Mouse (Mus musculus): Measurements from ENCODE around the gene Arhgap27.

The Arhgap27 gene

GRCm38 (mm10) chr11:103363214-103364148, at the start of gene Arhgap27:
Arhgap27 (minus strand) TSS chr11:103363692.
- DNase-seq (ENCODE audit: low read depth, low spot score): peak; percentile 60

DNA sequence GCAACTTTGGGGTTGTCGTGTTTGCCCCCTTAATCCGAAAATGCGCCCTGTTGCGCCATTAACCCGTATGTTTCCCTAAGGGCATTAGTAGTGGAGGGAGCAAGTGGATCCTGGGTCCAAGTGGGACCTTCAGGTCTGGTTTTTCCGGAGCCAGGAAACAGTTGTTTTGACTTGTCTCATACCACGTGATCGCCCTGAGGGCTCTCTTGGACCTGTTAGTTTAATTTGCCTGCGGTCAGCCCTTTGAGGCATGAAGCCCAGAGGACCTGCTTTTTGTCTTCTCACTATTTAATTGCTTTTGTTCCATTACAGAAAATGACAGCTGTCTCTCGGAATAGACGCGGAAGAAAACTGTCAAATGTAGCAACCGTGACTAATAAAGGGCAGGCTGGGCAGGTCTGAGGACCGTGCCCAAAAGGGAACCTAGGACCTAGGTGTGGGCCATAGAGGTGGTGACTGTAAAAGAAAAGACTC, 49.5 kb upstream of the Arhgap27 start:
- no peak for DNase-seq (ENCODE audit: low read depth, low spot score)

DNA sequence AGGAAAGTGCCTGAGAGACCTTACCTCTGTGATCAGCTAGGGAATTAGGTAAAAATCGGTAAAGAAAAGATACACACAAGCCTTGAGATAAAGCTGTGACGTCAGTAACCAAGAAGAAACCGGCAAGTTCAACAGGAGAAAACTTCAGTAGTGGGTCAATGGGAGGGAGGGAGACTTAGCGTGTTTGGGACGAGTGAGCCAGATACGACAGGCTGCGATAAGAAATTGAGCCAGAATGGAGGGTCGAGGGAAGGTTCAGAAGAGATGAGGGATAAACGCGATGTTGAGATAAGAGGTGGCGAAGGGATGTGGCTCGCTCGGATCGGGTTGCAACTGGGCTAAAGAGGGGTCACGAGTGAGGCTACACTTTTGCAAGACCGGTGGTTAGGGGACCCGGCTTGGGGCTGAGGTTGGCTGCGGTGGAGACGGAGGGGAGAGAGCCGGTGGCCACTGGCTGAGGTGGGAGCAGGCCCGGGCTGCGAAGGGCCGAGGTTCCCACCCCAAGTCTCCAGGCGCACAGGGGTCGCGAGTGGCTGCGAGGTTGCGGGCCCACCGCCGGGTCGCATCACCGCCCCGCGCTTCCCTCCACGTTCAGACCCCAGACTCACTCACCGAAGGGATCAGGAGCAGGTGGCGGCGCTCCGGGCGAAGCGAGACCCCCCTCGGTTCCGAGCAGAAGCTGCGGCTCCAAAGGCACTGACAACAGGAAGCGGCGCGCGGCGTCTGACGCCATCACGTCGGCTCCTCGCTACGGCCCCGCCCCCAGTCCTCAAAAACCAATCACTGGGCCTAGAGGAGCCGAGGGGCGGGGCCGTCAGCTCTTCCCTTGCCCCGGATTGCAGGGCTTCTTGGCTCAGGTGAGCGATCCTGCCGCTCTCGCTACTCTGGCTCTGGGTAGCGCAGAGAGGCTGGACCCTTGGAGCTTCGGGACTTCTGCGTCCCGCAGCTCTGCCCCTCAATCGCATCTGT, 48.8 kb upstream of the Arhgap27 start, which contains the start of gene Plekhm1:
TSS of gene Plekhm1 (minus strand) at position 707 of the 969 bp plus-strand sequence.
- peak; percentile 99 for DNase-seq (ENCODE audit: low read depth, low spot score)

GRCm38 (mm10) chr11:103411301-103411700, 47.8 kb upstream of the Arhgap27 start:
- no peak for DNase-seq (ENCODE audit: low read depth, low spot score)

DNA sequence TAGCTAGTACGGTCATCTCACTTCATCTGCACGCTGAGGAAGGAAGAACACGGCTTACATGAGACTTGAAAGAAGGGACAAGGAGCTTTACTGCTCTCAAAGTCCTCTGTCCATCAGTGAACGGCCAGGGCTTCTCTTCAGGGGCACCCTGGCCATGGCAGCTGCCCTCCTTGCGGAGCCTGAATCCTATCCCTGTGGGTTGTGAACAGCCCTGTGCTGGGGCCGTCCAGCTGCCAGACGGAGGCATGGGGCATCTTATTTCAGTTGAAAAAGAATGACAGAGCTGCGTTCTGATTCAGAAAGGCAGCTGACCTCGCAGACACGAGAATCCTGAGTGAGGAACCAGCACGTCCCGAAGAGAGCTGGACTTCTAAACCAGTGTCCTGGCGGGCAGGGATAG, 45.4 kb upstream of the Arhgap27 start:
- DNase-seq (ENCODE audit: low read depth, low spot score): no peak

GRCm38 (mm10) chr11:103407136-103407535, 43.6 kb upstream of the Arhgap27 start:
- DNase-seq (ENCODE audit: low read depth, low spot score): peak; percentile 79

- DNase-seq (ENCODE audit: low read depth, low spot score): peak; percentile 89
Measured at GRCm38 (mm10) chr11:103406551-103406950, 43.1 kb upstream of the Arhgap27 start.

GRCm38 (mm10) chr11:103405814-103406213, 42.3 kb upstream of the Arhgap27 start:
- DNase-seq (ENCODE audit: low read depth, low spot score): no peak

- no peak for DNase-seq (ENCODE audit: low read depth, low spot score)
Measured at GRCm38 (mm10) chr11:103404618-103405017, 41.1 kb upstream of the Arhgap27 start.

GRCm38 (mm10) chr11:103403776-103404175, 40.3 kb upstream of the Arhgap27 start:
- peak; percentile 94 for DNase-seq (ENCODE audit: low read depth, low spot score)

GRCm38 (mm10) chr11:103402738-103403137, 39.2 kb upstream of the Arhgap27 start:
- DNase-seq (ENCODE audit: low read depth, low spot score): no peak

DNA sequence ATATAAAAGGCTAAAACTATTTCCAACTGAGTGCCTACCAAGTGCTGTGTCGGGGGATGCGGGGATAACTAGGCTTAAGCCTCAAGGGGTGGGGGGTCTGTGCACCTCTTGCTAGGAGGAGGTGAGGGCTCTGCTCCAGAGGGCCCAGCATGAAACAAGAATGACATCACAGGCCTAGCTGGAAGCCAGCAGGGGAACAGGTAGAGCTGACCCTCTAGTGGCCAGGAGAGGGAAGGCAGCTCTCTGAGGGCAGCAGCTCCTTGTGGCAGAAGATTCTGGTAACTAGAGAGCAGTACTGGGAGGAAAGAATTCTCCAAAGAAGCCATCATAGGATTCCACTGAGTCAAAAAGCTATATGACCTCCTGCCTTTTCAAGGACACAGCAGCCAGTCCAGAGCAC, 38.7 kb upstream of the Arhgap27 start:
- peak; percentile 85 for DNase-seq (ENCODE audit: low read depth, low spot score)

- DNase-seq (ENCODE audit: low read depth, low spot score): no peak
Measured at GRCm38 (mm10) chr11:103399986-103400385, 36.5 kb upstream of the Arhgap27 start.

GRCm38 (mm10) chr11:103399050-103399449, 35.6 kb upstream of the Arhgap27 start:
- no peak for DNase-seq (ENCODE audit: low read depth, low spot score)

- no peak for DNase-seq (ENCODE audit: low read depth, low spot score)
Measured at GRCm38 (mm10) chr11:103396682-103397081, 33.2 kb upstream of the Arhgap27 start.

GRCm38 (mm10) chr11:103396236-103396635, 32.7 kb upstream of the Arhgap27 start:
- no peak for DNase-seq (ENCODE audit: low read depth, low spot score)

DNA sequence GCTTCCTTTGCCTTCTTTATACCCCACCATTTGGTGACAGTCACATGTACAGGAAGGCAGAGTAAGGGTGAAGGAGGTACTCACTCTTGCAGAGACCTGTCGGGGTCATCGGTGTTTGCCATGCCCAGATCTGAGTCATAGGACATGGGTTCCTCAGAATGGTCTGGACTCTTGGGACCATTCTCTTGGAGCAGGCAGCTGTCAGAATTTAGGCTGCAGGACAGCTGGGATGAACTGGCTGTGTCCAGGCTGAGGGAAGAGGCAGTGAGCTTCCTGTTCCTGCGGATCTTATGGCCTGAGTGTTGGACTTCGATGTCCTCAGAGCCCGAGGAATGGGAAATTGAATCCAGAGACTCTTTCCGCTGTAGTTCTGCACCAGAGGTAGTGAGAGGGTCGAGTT, 31.1 kb upstream of the Arhgap27 start:
- no peak for DNase-seq (ENCODE audit: low read depth, low spot score)

DNA sequence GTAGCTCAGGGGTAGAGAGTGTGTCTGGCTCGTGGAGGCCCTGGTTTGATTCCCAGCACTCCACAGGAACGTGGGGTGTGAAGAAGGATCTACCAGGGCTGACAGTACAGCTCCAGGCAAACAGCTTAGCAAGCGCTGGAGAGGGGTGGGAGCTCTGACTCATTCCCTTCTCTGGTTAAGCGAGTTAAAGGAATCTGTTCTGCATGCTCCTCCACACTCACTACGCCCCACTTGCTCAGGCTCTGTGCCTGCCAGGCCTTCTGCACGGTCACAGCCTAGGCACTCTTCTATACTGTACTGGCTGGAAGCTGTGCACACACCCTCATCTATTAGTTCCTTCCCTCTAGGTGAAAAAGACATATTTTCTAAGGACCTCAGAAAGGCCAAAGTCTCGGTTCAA, 30.5 kb upstream of the Arhgap27 start:
- DNase-seq (ENCODE audit: low read depth, low spot score): no peak

DNA sequence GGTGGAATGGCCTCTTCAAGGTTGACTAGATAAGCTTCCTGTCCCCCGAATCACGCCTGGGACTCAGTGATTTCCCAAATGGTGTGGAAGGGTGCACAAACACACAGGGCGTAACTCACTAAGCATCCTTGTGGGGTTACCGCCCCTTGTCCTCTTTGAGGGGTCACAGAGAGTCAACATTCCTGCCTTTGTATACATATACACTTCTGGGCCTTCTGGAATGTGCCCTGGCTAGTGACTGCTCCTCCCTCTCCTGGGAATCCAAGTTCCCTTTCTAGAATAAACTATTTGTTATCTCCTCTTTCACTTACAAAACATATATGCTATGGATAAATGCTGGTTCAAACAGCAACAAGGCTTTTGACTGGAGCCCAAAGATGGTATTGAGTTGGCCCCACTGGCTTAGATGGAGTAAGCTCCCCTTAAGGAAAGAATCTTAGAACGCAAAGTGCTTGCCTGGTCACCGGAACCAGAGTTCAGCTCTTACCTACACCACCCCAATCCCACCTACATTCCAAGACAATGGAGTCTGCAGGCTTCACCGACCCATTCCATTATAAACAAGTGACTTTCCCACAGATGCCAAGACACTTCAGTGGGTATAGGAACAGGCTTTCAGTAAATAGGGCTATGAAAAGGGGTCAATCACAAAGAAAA, 24.5 kb upstream of the Arhgap27 start:
- peak; percentile 87 for DNase-seq (ENCODE audit: low read depth, low spot score)

GRCm38 (mm10) chr11:103386827-103387226, 23.3 kb upstream of the Arhgap27 start:
- no peak for DNase-seq (ENCODE audit: low read depth, low spot score)

- DNase-seq (ENCODE audit: low read depth, low spot score): no peak
Measured at GRCm38 (mm10) chr11:103381956-103382613, 18.6 kb upstream of the Arhgap27 start.

All from ZHBTc4 (cell line).